ENCODE assay signal across 12 mouse cellular contexts in genomic region chr17:15088166-15088565, GRCm38 (mm10). TPM values are rescaled to one million over a fixed set of nuclear protein-coding genes. Genes with fewer than 3 reads are reported as not detected.
DNase-seq lines count a peak whose midpoint lies in the region; ATAC-seq lines count a peak whose summit lies in the region.
"Had no signal": no experiment of that assay in that cellular context is flagged by ENCODE, and none has a peak within 500 bp of the region (broad histone marks: within the 10 kb centered on the region; RNA-seq: fewer than 3 reads in every experiment).

No protein-coding gene starts in this region.

- no peaks in the 10 kb centered on the region for H3K27me3 ChIP-seq in forebrain, embryonic 10.5 days (ENCODE audit: poor library complexity, severe bottlenecking)
- H3K27me3 ChIP-seq in intestine, embryonic 15.5 days (replicated peaks): no peaks in the 10 kb centered on the region
- no peaks in the 10 kb centered on the region for H3K27me3 ChIP-seq in stomach, embryonic 14.5 days (ENCODE audit: control insufficient read depth, insufficient read depth, low read length)
- H3K27me3 ChIP-seq: limb, embryonic 15.5 days; stomach, embryonic 15.5 days had no signal

- H3K4me1 ChIP-seq in forebrain, embryonic 10.5 days: peaks cover 42% of the 10 kb centered on the region
- H3K4me1 ChIP-seq in intestine, embryonic 15.5 days (replicated peaks): peaks cover 21% of the 10 kb centered on the region
- H3K4me1 ChIP-seq in stomach, embryonic 14.5 days (ENCODE audit: control insufficient read depth, insufficient read depth, low read length): no peaks in the 10 kb centered on the region

- H3K9ac ChIP-seq in intestine, embryonic 15.5 days: no peak overlapping the region
- no peak overlapping the region for H3K9ac ChIP-seq in stomach, embryonic 14.5 days (replicated peaks; ENCODE audit: low read depth, low read length)
- H3K9ac ChIP-seq: limb, embryonic 15.5 days; stomach, embryonic 15.5 days had no signal

- peak; percentile 17 for DNase-seq in left cerebral cortex, postnatal 4 days
- DNase-seq in left cerebral cortex, postnatal 25 days (ENCODE audit: low spot score in 2 of 2): no peak
- DNase-seq in forebrain, embryonic 10.5 days (ENCODE audit: extremely low spot score, low spot score): no peak
- no peak for DNase-seq in adipocyte (ENCODE audit: low spot score)
- DNase-seq in spleen, adult 18-20 months: no peak
- no peak for DNase-seq in thymus, postnatal 25 days
- DNase-seq: heart, postnatal 10 days had no signal

- H3K4me2 ChIP-seq in intestine, embryonic 15.5 days (replicated peaks): no peak overlapping the region
- no peak overlapping the region for H3K4me2 ChIP-seq in stomach, embryonic 14.5 days (replicated peaks; ENCODE audit: low read depth, low read length)
- H3K4me2 ChIP-seq: limb, embryonic 15.5 days; stomach, embryonic 15.5 days had no signal

- no peak overlapping the region for H3K4me3 ChIP-seq in forebrain, embryonic 10.5 days
- no peak overlapping the region for H3K4me3 ChIP-seq in intestine, embryonic 15.5 days (replicated peaks)
- H3K4me3 ChIP-seq in stomach, embryonic 14.5 days (ENCODE audit: low read depth, low read length): no peak overlapping the region
- H3K4me3 ChIP-seq: limb, embryonic 15.5 days; stomach, embryonic 15.5 days had no signal

- 28% methylated on average over 2 of the region's 2 CpGs for WGBS in forebrain, embryonic 10.5 days
- WGBS in intestine, embryonic 15.5 days: 30% methylated on average over 2 of the region's 2 CpGs
- 40% methylated on average over 2 of the region's 2 CpGs for WGBS in stomach, embryonic 14.5 days

- no peaks in the 10 kb centered on the region for H3K9me3 ChIP-seq in forebrain, embryonic 10.5 days
- no peaks in the 10 kb centered on the region for H3K9me3 ChIP-seq in intestine, embryonic 15.5 days
- no peaks in the 10 kb centered on the region for H3K9me3 ChIP-seq in stomach, embryonic 14.5 days (ENCODE audit: control insufficient read depth, low read depth, low read length)
- H3K9me3 ChIP-seq: limb, embryonic 15.5 days; stomach, embryonic 15.5 days had no signal

- ATAC-seq in intestine, embryonic 15.5 days: peak; percentile 77
- ATAC-seq in stomach, embryonic 14.5 days (ENCODE audit: insufficient number of reproducible peaks, insufficient read depth, low FRiP score, low read depth): peak; percentile 59; the same call in 1 of the 2 replicates

- no peaks in the 10 kb centered on the region for H3K36me3 ChIP-seq in forebrain, embryonic 10.5 days (replicated peaks)
- H3K36me3 ChIP-seq in intestine, embryonic 15.5 days: no peaks in the 10 kb centered on the region
- no peaks in the 10 kb centered on the region for H3K36me3 ChIP-seq in stomach, embryonic 14.5 days (ENCODE audit: control insufficient read depth, insufficient read depth, low read length)
- H3K36me3 ChIP-seq: limb, embryonic 15.5 days; stomach, embryonic 15.5 days had no signal

- peak overlapping the region; percentile 40 for H3K27ac ChIP-seq in forebrain, embryonic 10.5 days
- peak overlapping the region; percentile 40; the same call in 1 of the 2 replicates for H3K27ac ChIP-seq in intestine, embryonic 15.5 days
- no peak overlapping the region; the same call in 1 of the 2 replicates for H3K27ac ChIP-seq in stomach, embryonic 14.5 days (ENCODE audit: low read length)
- H3K27ac ChIP-seq: limb, embryonic 15.5 days; stomach, embryonic 15.5 days had no signal

- intact Hi-C loops in left cerebral cortex, postnatal 4 days (cut with DNase I): no loop called here
- intact Hi-C loops in left cerebral cortex, postnatal 25 days (cut with DNase I): no loop called here

RNA-seq across cellular contexts. Expression of gene Gm3448, which starts 46.8 kb away (rescaled TPM):
- total RNA-seq in left cerebral cortex, postnatal 4 days (2021): 1 to 10 TPM; 6.6 to 7.7 TPM
- 1 to 10 TPM; 6.9 to 7.0 TPM for total RNA-seq in left cerebral cortex, postnatal 25 days (2021)
- 4.8 and 6.6 TPM in 2 replicates for polyA plus RNA-seq in forebrain, embryonic 10.5 days (2016; fragmentation: Nextera tagmentation; extraction: Ambion mirVana)
- 4.3 TPM in 2 replicates for polyA plus RNA-seq in intestine, embryonic 15.5 days (2015; fragmentation: Nextera tagmentation; extraction: Ambion mirVana)
- 4.7 and 5.0 TPM in 2 replicates for polyA plus RNA-seq in stomach, embryonic 14.5 days (2014; fragmentation: Nextera tagmentation; extraction: Ambion mirVana)

RNA-seq across cellular contexts. Expression of gene Tcte3, which starts 46.9 kb away (rescaled TPM):
- total RNA-seq in left cerebral cortex, postnatal 4 days (2021): 1 to 10 TPM in 1 of 2 experiments, under 1 TPM in 1; 0.79 to 3.2 TPM
- 1 to 10 TPM in 1 of 2 experiments, not detected in 1; 1.4 TPM for total RNA-seq in left cerebral cortex, postnatal 25 days (2021)
- 0.86 and 1.0 TPM in 2 replicates for polyA plus RNA-seq in forebrain, embryonic 10.5 days (2016; fragmentation: Nextera tagmentation; extraction: Ambion mirVana)
- 0.93 TPM in 1 of 2 replicates, not detected in the other for polyA plus RNA-seq in intestine, embryonic 15.5 days (2015; fragmentation: Nextera tagmentation; extraction: Ambion mirVana)
- polyA plus RNA-seq in stomach, embryonic 14.5 days (2014; fragmentation: Nextera tagmentation; extraction: Ambion mirVana): not detected in 2 replicates
- polyA plus RNA-seq: large intestine, adult 2 months; stomach, embryonic 15.5 days had no signal

RNA-seq across cellular contexts. Expression of gene Ermard, which starts 47.2 kb away (rescaled TPM):
- 10 to 100 TPM; 56.5 to 58.0 TPM for total RNA-seq in left cerebral cortex, postnatal 4 days (2021)
- total RNA-seq in left cerebral cortex, postnatal 25 days (2021): 10 to 100 TPM; 46.6 to 47.6 TPM
- 98.4 and 101 TPM in 2 replicates for polyA plus RNA-seq in forebrain, embryonic 10.5 days (2016; fragmentation: Nextera tagmentation; extraction: Ambion mirVana)
- 54.6 and 65.7 TPM in 2 replicates for polyA plus RNA-seq in intestine, embryonic 15.5 days (2015; fragmentation: Nextera tagmentation; extraction: Ambion mirVana)
- 80.8 and 97.4 TPM in 2 replicates for polyA plus RNA-seq in stomach, embryonic 14.5 days (2014; fragmentation: Nextera tagmentation; extraction: Ambion mirVana)
